Mouse (Mus musculus) liver, embryonic 14.5 days (tissue): ENCODE results near the gene Ect2. TPM values are rescaled to one million over a fixed set of nuclear protein-coding genes. Genes with fewer than 3 reads are reported as not detected.

Experiments
- ATAC-seq: fragments of 200-750 bp; cut with Nextera tagmentation; 2 replicates; pipeline ENCODE4 v1.8.0; 2017; ENCODE audit warnings: moderate number of reproducible peaks, mild to moderate bottlenecking, moderate library complexity; ENCODE audit not compliant: insufficient read depth
- DNase-seq, 3 experiments: peaks; one replicate each; pipeline ENCODE4 v3.0.0-alpha.2; 2012 to 2013; ENCODE audit warnings: low read depth in 3 of 3, low spot score in 3 of 3
- H3K27ac ChIP-seq: fragments of 300-500 bp; sonication (generic); 2 replicates; pipeline ENCODE4 v1.5.1; 2014; ENCODE audit warnings: moderate library complexity, mild to moderate bottlenecking, control low read depth, inconsistent platforms
- H3K27me3 ChIP-seq: fragments of 300-500 bp; sonication (generic); 2 replicates; pipeline ENCODE4 v1.6.1; 2014; ENCODE audit warnings: mild to moderate bottlenecking, low read length, moderate library complexity; ENCODE audit not compliant: control insufficient read depth, insufficient read depth
- H3K36me3 ChIP-seq: fragments of 300-500 bp; sonication (generic); replicated peaks from 2 replicates; pipeline ENCODE4 v1.6.1; 2014; ENCODE audit warnings: low read depth; ENCODE audit not compliant: control insufficient read depth, insufficient read depth
- H3K4me1 ChIP-seq, 2 experiments: fragments of 200-500 bp in 1 of 2; fragments of 300-500 bp in 1 of 2; sonication (generic) in 1 of 2; replicated peaks; 2 replicates each; pipeline ENCODE4 v1.6.1; 2012 to 2014; ENCODE audit warnings: antibody characterized with exemption in 1 of 2, inconsistent platforms in 1 of 2, low read length in 1 of 2; ENCODE audit not compliant: control insufficient read depth in 2 of 2, insufficient read depth in 2 of 2
- H3K4me2 ChIP-seq: fragments of 300-500 bp; sonication (generic); 2 replicates; pipeline ENCODE4 v1.6.1; 2014; ENCODE audit warnings: low read depth, mild to moderate bottlenecking, control low read depth, moderate library complexity
- H3K4me3 ChIP-seq, 2 experiments: fragments of 200-500 bp in 1 of 2; fragments of 300-500 bp in 1 of 2; sonication (generic) in 1 of 2; 2 replicates each; pipeline ENCODE4 v1.5.1; 2012 to 2014; ENCODE audit warnings: low read depth in 2 of 2, low read length in 2 of 2, mild to moderate bottlenecking in 2 of 2, control low read depth in 1 of 2, inconsistent platforms in 1 of 2, moderate library complexity in 1 of 2; ENCODE audit not compliant: insufficient read depth in 1 of 2
- H3K9ac ChIP-seq: fragments of 300-500 bp; sonication (generic); replicated peaks from 2 replicates; pipeline ENCODE4 v1.6.1; 2014; ENCODE audit warnings: mild to moderate bottlenecking, control low read depth, moderate library complexity
- H3K9me3 ChIP-seq: fragments of 300-500 bp; sonication (generic); 2 replicates; pipeline ENCODE4 v1.6.1; 2016; ENCODE audit warnings: low read length, mixed read lengths; ENCODE audit not compliant: control insufficient read depth
- CTCF ChIP-seq: IDR thresholded peaks from 2 replicates; pipeline ENCODE4 v1.5.1; 2016; ENCODE audit warnings: antibody characterized with exemption, low read depth, control low read depth
- EP300 ChIP-seq: IDR thresholded peaks from 2 replicates; pipeline ENCODE4 v1.6.1; 2016; ENCODE audit warnings: antibody characterized with exemption, low read depth
- WGBS: fragments of 180-500 bp; shearing (Covaris S2); extraction: QIAGEN DNeasy Blood & Tissue Kit; methylation state at CpG from one replicate; pipeline ENCODE4 v1.1.7; 2014; ENCODE audit not compliant: insufficient replicate concordance; 5-methylcytosine and 5-hydroxymethylcytosine counted together
- polyA plus RNA-seq, 2 experiments: library from polyadenylated mRNA; depleted of rRNA in 1 of 2; stranded (reverse) in 1 of 2; unstranded in 1 of 2; fragments of >200 nt; fragmentation: Nextera tagmentation in 1 of 2; extraction: Ambion mirVana in 1 of 2; gene quantifications; 2 replicates each; pipeline versions ENCODE4 v1.2.1 to v1.2.3; 2012 to 2014

Ect2 gene
- polyA plus RNA-seq, 2 experiments = 15.9 to 37.2 TPM

- H3K4me1 ChIP-seq = no peaks in the 10 kb centered on the region; a peak in 1 of 4 replicates
- no peak for ATAC-seq
- 64% methylated on average over 4 of the region's 4 CpGs for WGBS
Measured at GRCm38 (mm10) chr3:27071706-27072105, 82.0 kb downstream of the Ect2 start.

GRCm38 (mm10) chr3:27070340-27070739 is 83.3 kb downstream of the Ect2 start:
- DNase-seq (no peak), ATAC-seq (no peak)
- H3K36me3 ChIP-seq = no peaks in the 10 kb centered on the region
- WGBS = 72% methylated on average over 9 of the region's 9 CpGs
- no peak overlapping the region for H3K27ac ChIP-seq
- no peaks in the 10 kb centered on the region for H3K9me3 ChIP-seq
- TF ChIP-seq CTCF (no peak), EP300 (no peak)
- H3K4me3 ChIP-seq = no peak overlapping the region
- H3K4me1 ChIP-seq = no peaks in the 10 kb centered on the region; a peak in 1 of 4 replicates
- no peaks in the 10 kb centered on the region for H3K27me3 ChIP-seq
- no peak overlapping the region for H3K9ac ChIP-seq
- no peak overlapping the region for H3K4me2 ChIP-seq

More at GRCm38 (mm10) chr3:27071706-27072105, 82.0 kb downstream of the Ect2 start:
- Histone ChIP-seq H3K27me3 (no peaks in the 10 kb centered on the region), H3K4me3 (no peak overlapping the region), H3K9me3 (no peaks in the 10 kb centered on the region), H3K36me3 (no peaks in the 10 kb centered on the region), H3K9ac (no peak overlapping the region), H3K4me2 (no peak overlapping the region), H3K27ac (no peak overlapping the region)
- no peak for DNase-seq
- TF ChIP-seq CTCF (no peak), EP300 (no peak)

DNA sequence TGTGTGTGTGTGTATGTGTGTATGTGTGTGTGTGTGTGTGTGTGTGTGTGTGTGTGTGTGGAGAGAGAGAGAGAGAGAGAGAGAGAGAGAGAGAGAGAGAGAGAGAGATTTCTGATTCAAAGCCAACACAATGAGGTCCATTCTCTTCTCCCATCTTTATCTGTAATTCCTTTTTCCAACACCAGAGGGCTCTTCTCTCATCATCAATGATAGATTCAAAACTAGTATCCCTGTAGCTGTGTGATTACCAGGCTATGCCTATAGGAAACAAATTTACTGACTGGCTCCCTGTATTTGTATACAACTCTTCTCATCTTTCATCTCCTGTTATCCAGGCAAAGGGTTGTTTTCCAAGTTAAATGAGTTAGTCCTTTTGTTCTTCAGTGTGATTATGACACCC is 86.5 kb downstream of the Ect2 start:
- no peak overlapping the region for H3K27ac ChIP-seq
- ATAC-seq (no peak), DNase-seq (peak in 2 of 3 experiments; percentile 7)
- no peak overlapping the region for H3K4me2 ChIP-seq
- H3K4me1 ChIP-seq = no peaks in the 10 kb centered on the region
- peak; percentile 39; the same call in 1 of the 2 replicates for TF ChIP-seq CTCF
- TF ChIP-seq EP300 = no peak
- no peaks in the 10 kb centered on the region for H3K9me3 ChIP-seq
- no peaks in the 10 kb centered on the region for H3K36me3 ChIP-seq
- no peaks in the 10 kb centered on the region for H3K27me3 ChIP-seq
- no peak overlapping the region for H3K4me3 ChIP-seq
- H3K9ac ChIP-seq = no peak overlapping the region

GRCm38 (mm10) chr3:27064886-27065285 is 88.8 kb downstream of the Ect2 start:
- no peak overlapping the region for H3K4me3 ChIP-seq
- ATAC-seq (no peak), DNase-seq (no peak)
- TF ChIP-seq CTCF (no peak), EP300 (no peak)
- WGBS = 67% methylated on average over 2 of the region's 2 CpGs
- no peaks in the 10 kb centered on the region for H3K36me3 ChIP-seq
- H3K4me1 ChIP-seq = no peaks in the 10 kb centered on the region
- no peak overlapping the region for H3K4me2 ChIP-seq
- H3K27ac ChIP-seq = no peak overlapping the region
- H3K9ac ChIP-seq = no peak overlapping the region
- H3K27me3 ChIP-seq = no peaks in the 10 kb centered on the region
- no peaks in the 10 kb centered on the region for H3K9me3 ChIP-seq

- Histone ChIP-seq H3K4me2 (no peak overlapping the region), H3K4me1 (no peaks in the 10 kb centered on the region), H3K9ac (no peak overlapping the region), H3K27ac (no peak overlapping the region), H3K9me3 (no peaks in the 10 kb centered on the region), H3K27me3 (no peaks in the 10 kb centered on the region), H3K4me3 (no peak overlapping the region), H3K36me3 (no peaks in the 10 kb centered on the region)
- no peak for ATAC-seq
- WGBS = 62% methylated on average over 11 of the region's 11 CpGs
- TF ChIP-seq EP300 (no peak), CTCF (no peak)
- no peak for DNase-seq
Measured at GRCm38 (mm10) chr3:27063399-27064260, 90.0 kb downstream of the Ect2 start.
